Mouse (Mus musculus) macrophage (primary cell): ENCODE measurements around the gene Hydin. TPM values are rescaled to one million over a fixed set of nuclear protein-coding genes. Genes with fewer than 3 reads are reported as not detected.
"Not testable (repeated sequence)": the region's sequence is repeated elsewhere in the genome, so short reads cannot be mapped to it uniquely, and the experiment has no call there.

ENCODE experiments used
- H3K27ac ChIP-seq: fragments of 350-480 bp; formaldehyde crosslinking; 2 replicates; pipeline ENCODE4 v1.9.0; 2021
- H3K36me3 ChIP-seq: fragments of 350-480 bp; formaldehyde crosslinking; 2 replicates; pipeline ENCODE4 v1.9.0; 2021; ENCODE audit errors: inconsistent target
- H3K4me3 ChIP-seq: fragments of 350-480 bp; formaldehyde crosslinking; 2 replicates; pipeline ENCODE4 v1.9.0; 2021; ENCODE audit errors: inconsistent target
- H3K79me2 ChIP-seq: fragments of 350-480 bp; formaldehyde crosslinking; 2 replicates; pipeline ENCODE4 v1.9.0; 2021; ENCODE audit errors: inconsistent target
- WGBS: methylation state at CpG from one replicate; pipeline ENCODE4 v1.1.7; 2026; ENCODE audit warnings: inconsistent platforms; ENCODE audit not compliant: missing documents; 5-methylcytosine and 5-hydroxymethylcytosine counted together
- polyA plus RNA-seq: library from polyadenylated mRNA; stranded (reverse); fragments of 250-400 nt; gene quantifications from 3 replicates; pipeline ENCODE4 v1.2.4, GENCODE M21; 2018; ENCODE audit warnings: inconsistent platforms

Hydin gene
- polyA plus RNA-seq, 1 experiment from 2014 or later, result not detected

DNA sequence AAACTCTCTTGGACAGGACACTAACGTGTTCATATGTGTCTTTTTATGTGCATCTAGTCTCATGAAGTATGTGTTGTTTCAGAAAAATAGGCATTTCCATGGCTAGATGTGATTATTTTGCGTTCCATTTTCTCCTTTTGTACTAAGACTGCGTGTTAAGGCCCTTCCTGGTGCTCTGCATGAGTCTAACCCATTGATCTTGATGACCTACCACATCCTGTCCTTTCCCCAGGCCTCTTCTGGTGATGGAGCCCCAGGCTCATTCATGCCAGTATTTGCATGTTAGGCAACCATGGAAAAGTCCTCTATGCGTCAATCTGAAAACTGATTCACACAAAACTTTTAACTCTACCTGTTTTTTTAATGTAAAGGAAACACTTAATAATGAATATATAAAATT is 96.2 kb downstream of the Hydin start:
- Histone ChIP-seq H3K4me3 (no peak overlapping the region), H3K36me3 (no peaks in the 10 kb centered on the region), H3K79me2 (no peaks in the 10 kb centered on the region), H3K27ac (no peak overlapping the region)
- 85% methylated on average over 4 of the region's 4 CpGs for WGBS

DNA sequence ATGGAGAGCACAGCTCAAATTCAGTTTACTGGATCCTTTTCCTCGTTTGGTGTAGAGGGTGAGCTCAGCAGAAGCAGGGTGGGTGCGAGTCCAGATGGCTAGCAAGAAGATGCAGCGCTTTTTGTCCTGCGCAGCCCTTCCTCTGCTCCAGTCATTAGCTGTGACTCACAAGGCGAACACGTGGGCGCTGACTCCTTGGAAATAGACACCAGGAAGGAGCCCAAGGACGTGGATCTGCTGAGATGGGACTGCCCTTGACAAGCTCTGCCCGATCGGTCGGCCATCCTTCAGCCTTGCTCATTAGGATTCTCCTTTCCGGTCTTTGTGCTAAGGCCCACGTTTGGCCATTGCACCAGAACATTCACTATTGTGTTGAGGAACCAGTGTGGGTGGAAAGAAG is 106.1 kb downstream of the Hydin start:
- WGBS, result 81% methylated on average over 13 of the region's 13 CpGs
- no peak overlapping the region for H3K4me3 ChIP-seq
- H3K79me2 ChIP-seq, result no peaks in the 10 kb centered on the region
- no peak overlapping the region for H3K27ac ChIP-seq
- no peaks in the 10 kb centered on the region for H3K36me3 ChIP-seq

DNA sequence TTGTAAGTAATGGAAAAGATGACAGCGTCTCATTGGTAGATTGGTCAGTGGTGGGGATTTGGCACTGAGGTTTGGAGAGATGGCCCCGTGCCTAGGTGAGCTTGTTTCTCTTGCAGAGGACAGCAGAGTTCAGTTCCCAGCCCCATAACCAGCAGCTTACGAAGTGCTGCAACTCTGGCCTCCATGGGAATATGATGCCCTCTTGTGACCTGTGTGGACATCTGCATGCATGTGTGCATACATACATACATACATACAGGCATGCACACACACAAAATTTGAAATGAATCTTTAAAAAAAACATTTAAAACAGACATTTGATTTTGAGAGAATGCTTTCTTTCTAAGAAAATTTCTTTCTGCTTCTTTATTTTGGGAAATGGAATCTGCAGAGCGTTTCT is 106.9 kb downstream of the Hydin start:
- H3K27ac ChIP-seq, result no peak overlapping the region
- WGBS, result 88% methylated on average over 4 of the region's 4 CpGs
- H3K36me3 ChIP-seq, result no peaks in the 10 kb centered on the region
- H3K79me2 ChIP-seq, result no peaks in the 10 kb centered on the region
- no peak overlapping the region for H3K4me3 ChIP-seq

DNA sequence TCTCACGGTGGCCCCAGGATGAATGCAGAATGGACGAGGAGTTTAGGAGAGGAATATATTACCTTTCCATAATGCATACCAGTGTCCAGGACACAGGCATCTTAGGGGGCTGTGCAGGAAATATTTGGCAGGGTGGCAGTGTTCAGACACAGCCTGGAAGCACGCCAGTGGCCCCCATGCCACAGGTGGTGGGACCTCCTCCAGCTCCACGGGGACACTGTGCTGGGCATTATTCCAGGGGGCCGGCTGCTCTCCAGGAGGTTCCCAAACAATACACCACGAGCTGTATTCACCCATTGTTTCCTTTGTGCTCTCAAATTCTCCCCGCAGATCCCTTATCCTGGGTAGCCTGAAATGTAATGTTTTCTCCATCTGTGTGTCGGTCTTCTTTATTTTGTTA is 116.0 kb downstream of the Hydin start:
- Histone ChIP-seq H3K79me2 (no peaks in the 10 kb centered on the region), H3K36me3 (no peaks in the 10 kb centered on the region), H3K4me3 (no peak overlapping the region), H3K27ac (no peak overlapping the region)
- 74% methylated on average over 8 of the region's 8 CpGs for WGBS

DNA sequence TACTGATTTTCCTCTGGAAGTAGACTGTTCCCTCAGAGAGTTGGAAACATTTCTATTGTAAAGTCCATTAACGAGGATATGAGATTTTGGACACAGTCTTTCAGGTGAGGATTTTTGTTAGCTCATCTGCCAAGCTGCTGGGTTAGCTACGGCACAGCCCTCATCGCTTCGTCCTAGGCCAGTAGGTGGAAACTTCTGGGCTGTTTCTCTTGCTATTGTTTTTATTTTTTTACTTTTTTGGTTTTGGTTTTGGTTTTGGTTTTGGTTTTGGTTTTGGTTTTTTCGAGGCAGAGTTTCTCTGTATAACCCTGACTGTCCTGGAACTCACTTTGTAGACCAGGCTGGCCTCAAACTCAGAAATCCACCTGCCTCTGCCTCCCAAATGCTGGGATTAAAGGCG is 117.9 kb downstream of the Hydin start:
- 82% methylated on average over 6 of the region's 6 CpGs for WGBS
- not testable (repeated sequence) for H3K36me3 ChIP-seq

DNA sequence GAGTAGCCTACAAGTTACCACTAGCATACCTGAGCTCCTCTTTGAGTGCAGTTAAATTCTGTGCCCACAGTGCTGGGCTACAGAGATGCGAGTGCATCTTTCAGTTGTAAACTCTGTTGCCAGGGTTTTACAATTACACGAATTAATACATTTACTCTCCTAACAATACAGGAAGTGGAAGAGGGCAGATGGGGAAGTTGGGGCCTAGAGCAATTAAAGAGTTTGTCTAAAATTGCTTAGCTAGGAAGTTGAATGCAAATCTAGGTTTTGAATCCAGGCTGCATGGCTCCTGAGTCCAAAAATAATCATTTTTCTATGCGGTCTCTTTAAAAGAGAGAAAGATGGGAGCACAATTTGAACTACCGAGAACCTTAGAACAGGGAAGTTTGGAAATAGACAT is 128.9 kb downstream of the Hydin start:
- H3K4me3 ChIP-seq, result no peak overlapping the region
- H3K79me2 ChIP-seq, result no peaks in the 10 kb centered on the region
- no peaks in the 10 kb centered on the region for H3K36me3 ChIP-seq
- no peak overlapping the region for H3K27ac ChIP-seq
- 15% methylated on average over 4 of the region's 4 CpGs for WGBS

More for the DNA sequence above, 117.9 kb downstream of the Hydin start:
- H3K4me3 ChIP-seq, H3K79me2 ChIP-seq, H3K27ac ChIP-seq: not testable (repeated sequence)

DNA sequence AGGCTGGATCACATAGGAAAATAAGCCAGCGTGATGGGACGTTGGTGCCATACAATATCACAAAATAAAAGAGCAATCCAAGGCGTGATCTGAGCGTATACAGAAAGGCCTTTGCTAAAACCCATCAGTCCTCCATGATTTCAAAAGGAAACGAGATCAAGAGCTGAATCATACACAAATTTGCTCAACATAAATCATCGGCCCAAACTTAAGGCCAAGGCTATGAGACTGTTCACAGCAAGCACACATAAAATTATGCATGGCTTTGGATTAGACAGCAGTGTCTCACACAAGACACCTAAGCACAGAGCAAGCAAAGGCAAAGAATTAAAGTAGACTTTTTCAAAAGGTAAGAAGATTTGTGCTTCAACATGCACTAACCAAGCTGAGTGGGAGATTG is 133.8 kb downstream of the Hydin start:
- Histone ChIP-seq H3K27ac (no peak overlapping the region), H3K4me3 (no peak overlapping the region), H3K79me2 (no peaks in the 10 kb centered on the region), H3K36me3 (no peaks in the 10 kb centered on the region)
- WGBS, result 88% methylated on average over 6 of the region's 6 CpGs

DNA sequence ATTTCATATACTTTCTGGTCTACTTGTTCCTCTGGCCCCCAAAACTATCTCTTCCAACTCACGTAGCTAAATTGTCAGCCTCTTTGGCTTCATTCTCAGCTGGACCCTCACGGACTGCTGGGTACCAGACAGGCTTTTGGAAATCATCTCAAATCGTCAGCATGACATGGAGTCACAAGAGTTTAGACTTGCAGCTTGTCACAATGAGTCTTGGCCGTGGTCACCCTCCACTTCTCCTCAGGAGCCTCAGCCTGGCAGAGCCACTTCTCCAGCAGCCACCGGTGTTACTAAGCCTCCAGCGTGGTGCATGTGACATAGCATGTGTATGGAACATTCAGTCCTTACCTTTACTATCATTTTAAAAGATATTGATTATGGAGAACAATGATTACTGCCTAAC is 135.5 kb downstream of the Hydin start:
- H3K36me3 ChIP-seq, result no peaks in the 10 kb centered on the region
- H3K79me2 ChIP-seq, result no peaks in the 10 kb centered on the region
- WGBS, result 83% methylated on average over 6 of the region's 6 CpGs
- no peak overlapping the region for H3K4me3 ChIP-seq
- no peak overlapping the region for H3K27ac ChIP-seq

DNA sequence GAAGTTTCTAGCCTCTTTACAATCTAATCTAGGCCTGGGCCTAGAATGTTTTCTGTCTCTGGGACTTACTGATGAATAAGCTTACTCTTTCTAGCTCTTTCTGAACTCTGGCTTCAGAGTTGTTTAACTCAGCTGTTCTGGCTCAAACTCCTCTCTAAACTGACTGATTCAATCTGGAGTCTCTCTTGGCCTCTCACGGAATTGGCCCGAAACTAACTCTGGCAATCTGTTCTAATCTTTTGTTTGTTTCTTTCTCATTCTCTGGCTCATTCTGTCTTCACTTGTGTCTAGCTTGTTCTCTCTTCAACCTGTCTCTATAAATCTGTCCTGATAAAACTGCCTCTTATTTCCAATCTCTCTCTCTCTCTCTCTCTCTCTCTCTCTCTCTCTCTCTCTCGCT is 137.7 kb downstream of the Hydin start:
- H3K79me2 ChIP-seq, result no peaks in the 10 kb centered on the region
- no peak overlapping the region for H3K27ac ChIP-seq
- H3K4me3 ChIP-seq, result no peak overlapping the region
- 84% methylated on average over 2 of the region's 3 CpGs for WGBS
- no peaks in the 10 kb centered on the region for H3K36me3 ChIP-seq

DNA sequence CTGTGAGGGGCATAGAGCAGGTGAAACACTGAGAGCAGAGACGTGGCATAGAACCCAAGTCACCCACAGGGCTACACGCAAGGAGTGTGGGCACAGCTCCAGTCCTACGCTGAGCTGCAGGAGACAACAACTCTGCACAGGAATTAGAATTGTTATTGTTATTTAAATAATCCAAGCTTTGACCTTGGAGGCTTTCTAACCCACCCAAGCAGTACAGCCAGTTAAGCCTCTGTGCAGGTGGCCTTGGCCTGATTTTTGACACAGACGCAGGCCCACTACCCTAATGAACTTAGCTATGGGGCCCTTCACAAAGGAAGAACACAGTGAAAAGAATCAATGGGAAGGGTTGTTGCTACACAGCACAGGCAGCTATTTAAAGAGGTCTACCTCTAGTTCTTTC is 148.3 kb downstream of the Hydin start:
- Histone ChIP-seq H3K4me3 (no peak overlapping the region), H3K27ac (no peak overlapping the region), H3K79me2 (no peaks in the 10 kb centered on the region), H3K36me3 (no peaks in the 10 kb centered on the region)
- WGBS, result 85% methylated on average over 4 of the region's 4 CpGs

DNA sequence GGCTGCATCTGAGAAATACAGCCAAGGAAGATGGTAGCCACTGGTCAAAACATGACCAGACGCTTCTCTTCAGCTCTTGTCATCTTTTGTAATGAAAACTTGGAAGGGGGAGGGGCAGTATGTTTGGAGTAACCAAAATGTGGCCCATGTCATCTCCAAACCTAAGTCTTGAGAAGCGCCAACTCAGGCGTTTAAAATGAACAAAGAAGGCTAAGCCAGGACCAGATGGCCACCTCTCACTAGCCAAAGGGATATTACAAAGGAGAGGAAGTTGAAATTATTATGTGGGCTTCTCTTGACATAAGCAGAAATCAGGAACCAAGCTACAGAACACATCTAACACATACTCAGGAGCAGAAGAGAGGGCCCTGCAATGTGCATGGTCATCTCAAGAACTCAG is 150.2 kb downstream of the Hydin start:
- Histone ChIP-seq H3K27ac (no peak overlapping the region), H3K36me3 (no peaks in the 10 kb centered on the region), H3K79me2 (no peaks in the 10 kb centered on the region), H3K4me3 (no peak overlapping the region)
- WGBS, result 85% methylated on average over 3 of the region's 3 CpGs

DNA sequence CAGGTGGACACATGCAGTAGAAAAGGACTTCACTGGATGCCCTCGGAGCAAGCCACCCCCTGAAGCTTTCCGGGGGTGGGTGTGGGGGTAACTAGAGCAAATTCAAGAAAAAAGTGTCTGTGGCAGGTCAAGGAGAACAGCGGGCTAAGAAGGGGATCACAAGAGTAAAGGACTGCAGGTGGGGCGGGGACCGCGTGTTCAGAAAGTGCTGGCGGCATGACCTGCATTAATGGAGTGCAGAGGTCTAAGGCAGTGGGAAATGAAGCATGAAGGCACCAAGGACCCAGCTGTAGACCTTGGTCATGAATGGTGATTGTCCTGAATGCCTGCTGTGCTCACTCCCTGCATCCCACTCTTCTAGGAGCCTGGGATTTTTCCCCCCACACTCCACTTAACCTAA is 151.0 kb downstream of the Hydin start:
- no peaks in the 10 kb centered on the region for H3K36me3 ChIP-seq
- 88% methylated on average over 7 of the region's 7 CpGs for WGBS
- no peak overlapping the region for H3K27ac ChIP-seq
- no peak overlapping the region for H3K4me3 ChIP-seq
- H3K79me2 ChIP-seq, result no peaks in the 10 kb centered on the region

DNA sequence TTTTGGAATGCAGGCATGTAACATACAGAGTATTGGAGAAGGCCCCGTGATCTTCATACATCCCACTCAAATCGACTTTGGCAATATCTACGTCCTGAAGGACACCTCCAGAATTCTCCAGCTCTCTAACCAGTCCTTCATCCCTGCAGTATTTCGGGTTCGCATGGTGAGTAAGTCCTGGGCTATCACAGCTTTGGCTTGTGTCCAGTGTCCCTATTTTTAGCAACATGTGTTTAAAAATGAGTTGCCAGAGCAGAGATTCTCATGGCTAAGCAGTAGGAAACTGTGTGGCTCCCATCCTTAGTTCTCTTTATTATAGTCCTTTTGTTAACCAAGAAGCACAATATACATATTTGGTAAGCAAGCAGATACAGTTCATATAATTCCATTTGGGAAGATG is 152.9 kb downstream of the Hydin start:
- H3K4me3 ChIP-seq, result no peak overlapping the region
- no peak overlapping the region for H3K27ac ChIP-seq
- H3K36me3 ChIP-seq, result no peaks in the 10 kb centered on the region
- no peaks in the 10 kb centered on the region for H3K79me2 ChIP-seq
- WGBS, result 87% methylated on average over 5 of the region's 5 CpGs

DNA sequence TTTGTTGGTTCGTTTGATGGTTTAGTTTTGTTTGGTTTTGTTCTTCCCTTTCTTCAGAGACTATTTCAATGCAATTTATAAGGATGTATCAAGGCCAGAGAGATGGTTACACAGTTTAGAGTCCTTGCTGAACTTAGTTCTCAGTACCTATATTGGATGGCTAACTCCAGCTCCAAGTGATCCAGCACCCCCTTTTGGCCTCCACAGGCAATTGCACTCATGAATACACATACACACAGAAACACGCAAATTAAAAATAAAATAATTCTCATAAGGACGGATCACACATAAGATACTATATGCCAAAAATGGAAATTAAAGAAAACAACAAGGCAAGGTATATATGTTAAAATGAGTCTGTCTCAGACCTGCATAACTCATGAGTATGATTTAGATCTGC is 153.4 kb downstream of the Hydin start:
- H3K27ac ChIP-seq, result no peak overlapping the region
- no peaks in the 10 kb centered on the region for H3K79me2 ChIP-seq
- no peaks in the 10 kb centered on the region for H3K36me3 ChIP-seq

DNA sequence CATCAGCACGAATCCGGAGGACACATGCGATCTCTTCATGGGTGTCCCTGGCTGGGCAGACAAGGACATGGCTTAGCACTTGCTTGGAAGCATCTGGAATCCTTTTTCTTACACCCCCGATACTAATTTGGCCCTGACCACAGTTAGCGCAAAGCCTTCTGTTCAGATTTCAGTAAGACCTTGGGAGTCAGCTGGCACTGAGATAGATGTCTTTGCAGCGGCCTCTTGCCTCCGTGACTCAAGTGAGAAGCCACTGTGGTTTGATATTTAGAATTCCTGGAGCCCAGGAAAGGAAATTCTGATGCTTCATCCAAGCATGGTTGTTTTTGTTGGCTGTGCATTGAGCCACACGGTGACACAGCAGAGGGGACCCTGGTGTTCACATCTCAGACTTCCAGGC is 157.4 kb downstream of the Hydin start:
- H3K79me2 ChIP-seq, result no peaks in the 10 kb centered on the region
- WGBS, result 92% methylated on average over 8 of the region's 8 CpGs

More for the DNA sequence above, 153.4 kb downstream of the Hydin start:
- no peak overlapping the region for H3K4me3 ChIP-seq
- WGBS, result 87% methylated on average over 3 of the region's 3 CpGs

DNA sequence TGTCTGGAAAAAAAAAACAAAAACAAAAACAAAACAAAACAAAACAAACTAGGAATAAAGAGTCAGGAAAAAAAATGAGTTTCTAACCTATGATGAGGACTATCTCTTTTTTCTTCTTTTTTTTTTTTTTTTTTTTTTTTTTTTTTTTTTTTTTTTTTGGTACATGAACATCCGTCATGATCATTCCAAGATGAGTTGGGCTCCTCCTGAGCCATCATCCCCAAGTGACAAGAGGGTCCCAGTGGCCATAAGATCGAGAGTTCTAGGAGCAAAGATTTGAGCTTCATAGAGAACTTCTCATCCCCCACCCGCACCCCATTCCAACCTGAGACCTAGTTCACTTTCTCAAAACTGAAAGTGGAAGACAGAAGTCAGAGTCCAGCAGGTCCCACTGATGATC is 164.6 kb downstream of the Hydin start:
- Histone ChIP-seq H3K4me3 (no peak overlapping the region), H3K27ac (no peak overlapping the region), H3K36me3 (no peaks in the 10 kb centered on the region), H3K79me2 (no peaks in the 10 kb centered on the region)
- WGBS, result 90% methylated on average over 2 of the region's 3 CpGs

More for the DNA sequence above, 157.4 kb downstream of the Hydin start:
- H3K27ac ChIP-seq, result no peak overlapping the region
- no peak overlapping the region for H3K4me3 ChIP-seq
- H3K36me3 ChIP-seq, result no peaks in the 10 kb centered on the region
